Mouse (Mus musculus) cortical plate, adult 2 months (tissue): ENCODE measurements around the gene A930018P22Rik.

Experiments used
- CTCF ChIP-seq: fragments of 200-500 bp; IDR thresholded peaks from 2 replicates; pipeline ENCODE4 v1.5.1; 2011; ENCODE audit warnings: mild to moderate bottlenecking, control low read depth, low read length; ENCODE audit not compliant: insufficient read depth; ENCODE audit errors: extremely low read depth
- POLR2A ChIP-seq: fragments of 200-500 bp; IDR thresholded peaks from 2 replicates; pipeline ENCODE4 v1.6.1; 2011; ENCODE audit warnings: mild to moderate bottlenecking, low read length, control low read depth; ENCODE audit not compliant: insufficient read depth; ENCODE audit errors: extremely low read depth

GRCm38 (mm10) chr2:104110031-104110430, 12.5 kb upstream of the A930018P22Rik start:
- TF ChIP-seq CTCF (no peak), POLR2A (no peak)
